Mouse (Mus musculus): ENCODE results near the gene Olfr1246. TPM values are rescaled to one million over a fixed set of nuclear protein-coding genes. Genes with fewer than 3 reads are reported as not detected.
"Not testable (repeated sequence)": the region's sequence is repeated elsewhere in the genome, so short reads cannot be mapped to it uniquely, and the experiment has no call there.

Olfr1246 gene
- total RNA-seq (2022) = not detected

DNA sequence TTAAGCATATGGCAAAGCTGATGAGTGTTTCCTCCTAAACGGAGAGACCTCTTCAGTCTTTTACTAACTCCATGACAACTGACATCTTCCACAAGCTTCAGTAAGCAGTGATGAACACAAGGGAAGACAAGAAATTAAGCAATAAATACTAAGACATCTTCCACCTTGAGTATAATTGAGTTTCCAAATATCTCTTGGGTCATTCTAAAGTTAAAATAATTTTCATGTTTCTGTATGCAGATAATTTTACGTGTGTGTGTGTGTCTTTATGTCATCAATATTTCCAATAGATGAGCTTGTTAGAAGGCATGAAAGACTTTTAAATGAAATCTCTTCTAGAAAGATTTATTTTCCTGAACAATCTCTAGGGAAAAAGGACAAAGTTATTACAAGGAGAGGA is at the start of gene Olfr1246:
TSS of gene Olfr1246 (minus strand) at position 101 of the 400 bp plus-strand sequence.
- DNase-seq (ENCODE audit: low spot score in 2 of 2) = no peak

DNA sequence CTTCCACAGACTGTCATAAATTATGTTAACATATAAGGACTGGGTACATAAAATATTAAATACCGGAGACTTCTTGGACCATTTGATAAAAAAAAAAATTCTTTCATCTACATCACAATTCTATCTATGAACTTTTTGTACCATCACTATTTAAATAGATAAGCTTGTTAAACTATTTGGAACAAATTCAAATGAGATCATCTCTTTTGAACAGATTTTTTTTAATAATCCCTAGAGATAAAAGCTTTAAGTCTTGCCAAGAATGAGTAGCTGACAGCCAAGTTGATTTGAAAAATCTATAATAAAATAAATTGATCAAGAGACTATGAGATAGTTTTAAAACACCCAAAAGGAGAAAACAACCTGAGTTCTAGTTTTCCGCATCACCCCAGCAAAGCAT is 41.9 kb upstream of the Olfr1246 start, which contains the start of gene Olfr1249:
TSS of gene Olfr1249 (minus strand) at position 101 of the 400 bp plus-strand sequence.
- DNase-seq (ENCODE audit: low spot score in 2 of 2) = no peak

DNA sequence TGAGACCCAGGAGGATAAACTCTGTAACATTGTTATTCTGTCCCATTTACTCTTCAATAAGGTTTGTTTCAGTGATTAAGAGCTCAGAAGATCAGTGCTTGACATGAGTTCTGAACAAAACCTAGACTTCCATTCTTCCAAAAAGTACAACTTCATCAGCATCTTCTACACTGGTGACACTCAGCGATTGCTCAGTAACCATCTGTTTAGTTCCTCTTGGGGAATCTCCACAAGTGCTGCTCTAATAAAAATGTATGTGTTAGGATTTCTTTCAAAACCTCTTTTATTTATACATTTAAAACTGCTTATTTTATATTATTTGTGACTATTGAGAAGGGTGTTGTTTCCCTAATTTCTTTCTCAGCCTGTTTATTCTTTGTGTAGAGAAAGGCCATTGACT is 25.2 kb upstream of the Olfr1246 start, which contains the start of gene Olfr1248:
TSS of gene Olfr1248 (minus strand) at position 101 of the 400 bp plus-strand sequence.
- DNase-seq (ENCODE audit: low spot score in 2 of 2) = not testable (repeated sequence)

DNA sequence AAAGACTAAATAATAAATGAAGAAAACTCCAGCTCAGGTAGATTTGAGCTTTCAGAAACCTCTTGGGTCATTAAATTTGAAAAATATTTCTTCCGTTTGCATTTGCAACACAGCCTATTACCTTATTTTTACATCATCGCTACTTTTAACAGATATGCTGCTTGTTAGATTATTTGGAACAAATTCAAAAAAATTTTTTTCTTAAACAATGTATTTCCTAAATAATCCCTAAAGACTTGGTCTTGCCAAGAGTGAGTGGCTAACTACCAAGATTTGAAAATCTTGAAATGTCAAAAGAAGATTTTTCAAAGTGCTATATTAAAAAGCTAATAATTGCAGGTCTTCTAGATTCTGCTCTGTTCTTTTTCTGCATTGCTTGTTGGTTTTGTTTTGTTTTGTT is 21.1 kb upstream of the Olfr1246 start, which contains the start of gene Olfr1247:
TSS of gene Olfr1247 (minus strand) at position 101 of the 400 bp plus-strand sequence.
- DNase-seq (ENCODE audit: low spot score in 2 of 2) = no peak

DNA sequence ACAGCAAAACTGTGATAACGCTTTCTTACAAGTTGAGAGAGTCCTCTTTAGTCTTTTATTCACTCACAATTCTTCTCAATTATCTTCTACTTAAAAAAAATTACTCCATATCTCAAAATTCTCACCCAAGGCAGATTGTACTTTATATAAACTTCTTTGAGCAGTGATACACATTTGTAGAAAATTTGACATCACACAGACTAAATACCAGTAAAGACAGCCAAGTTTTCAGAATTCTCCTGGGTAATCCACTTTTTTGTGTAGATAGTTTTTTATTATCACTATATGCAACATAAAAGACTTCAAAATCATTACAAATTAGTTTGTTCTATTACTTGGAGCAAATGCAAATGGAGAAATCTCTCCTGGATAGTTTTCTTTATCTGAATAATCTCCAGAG is 14.6 kb downstream of the Olfr1246 start, which contains the start of gene Olfr1245:
TSS of gene Olfr1245 (minus strand) at position 101 of the 400 bp plus-strand sequence.
- no peak for DNase-seq (ENCODE audit: low spot score in 2 of 2)

DNA sequence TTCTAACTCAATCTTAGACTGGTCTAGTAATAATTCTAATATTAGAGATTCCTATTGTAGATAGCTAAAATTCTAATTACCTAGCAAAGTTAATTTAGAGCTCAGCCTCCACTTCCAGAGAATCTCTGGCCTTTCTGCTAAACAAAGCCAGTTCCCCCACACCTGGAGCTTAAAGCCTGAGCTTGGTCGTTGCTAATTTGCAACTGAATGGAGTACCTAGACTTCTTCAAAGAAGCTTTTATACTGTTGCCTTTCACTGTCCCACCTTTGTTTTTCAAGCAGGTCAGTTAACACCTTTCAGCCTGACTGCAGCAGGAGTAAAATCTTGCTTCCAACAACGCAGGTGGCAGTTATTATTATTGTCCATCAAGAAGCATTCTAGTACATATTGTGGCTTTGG is 30.3 kb downstream of the Olfr1246 start:
- not testable (repeated sequence) for DNase-seq (ENCODE audit: low spot score in 2 of 2)

DNA sequence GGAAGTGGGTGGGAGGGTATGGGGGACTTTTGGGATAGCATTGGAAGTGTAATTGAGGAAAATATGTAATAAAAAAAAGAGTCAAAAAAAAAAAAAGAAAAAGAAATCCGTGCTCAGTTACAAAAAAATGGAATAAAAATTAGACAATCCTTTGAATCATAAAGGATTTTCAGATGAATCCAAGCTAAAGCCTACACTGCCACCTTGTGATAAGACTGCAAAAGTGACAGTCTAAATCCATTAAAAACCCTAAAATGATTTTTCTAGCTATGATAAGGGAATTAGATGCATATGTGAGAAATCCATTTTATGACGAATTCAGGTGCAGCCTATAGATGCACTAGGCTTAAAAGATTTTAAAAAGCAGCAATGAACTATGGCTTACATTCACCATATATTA is 48.4 kb downstream of the Olfr1246 start:
- no peak for DNase-seq (ENCODE audit: low spot score in 2 of 2)

DNA sequence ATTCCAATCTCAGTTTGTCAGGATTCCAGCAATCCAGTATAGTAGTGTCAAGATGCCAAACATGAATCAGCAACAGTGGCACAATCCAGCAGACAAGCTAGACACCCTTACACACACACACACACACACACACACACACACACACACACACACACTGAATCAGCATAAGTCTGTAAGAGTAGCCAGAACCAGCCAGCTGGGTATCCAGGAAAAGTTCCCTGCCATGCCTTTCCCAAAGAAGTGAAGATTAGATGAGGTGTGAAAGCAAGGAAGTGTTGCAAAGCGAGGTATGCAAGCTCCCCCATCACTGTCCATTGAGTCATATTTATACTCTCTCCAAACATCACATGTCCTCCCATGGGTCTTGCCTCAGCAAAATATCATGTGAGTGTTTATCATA is 53.0 kb downstream of the Olfr1246 start:
- DNase-seq (ENCODE audit: low spot score in 2 of 2) = no peak

Other genes starting within 250 kb of the Olfr1246 start
- not detected for gene Olfr1234, start 228.3 kb downstream of the Olfr1246 start, total RNA-seq (2022)
- not detected for gene Olfr1238, start 183.5 kb downstream of the Olfr1246 start, total RNA-seq (2022)
- gene Olfr1239, start 172.8 kb downstream of the Olfr1246 start, total RNA-seq (2022) = not detected
- gene Olfr1240, start 150.2 kb downstream of the Olfr1246 start, total RNA-seq (2022) = not detected
- not detected for gene Olfr1241, start 106.0 kb downstream of the Olfr1246 start, total RNA-seq (2022)
- not detected for gene Olfr1242, start 94.8 kb downstream of the Olfr1246 start, total RNA-seq (2022)
- gene Olfr1243, start 61.7 kb downstream of the Olfr1246 start, total RNA-seq (2022) = not detected
- gene Olfr1245, start 14.7 kb downstream of the Olfr1246 start, total RNA-seq (2022) = not detected
- gene Olfr1247, start 21.0 kb upstream of the Olfr1246 start, total RNA-seq (2022) = under 1 TPM in 1 of 4 experiments, not detected in 3; 0.10 TPM
- not detected for gene Olfr1248, start 25.1 kb upstream of the Olfr1246 start, total RNA-seq (2022)
- gene Olfr1249, start 41.8 kb upstream of the Olfr1246 start, total RNA-seq (2022) = not detected
- gene Olfr1250, start 68.3 kb upstream of the Olfr1246 start, total RNA-seq (2022) = not detected
- not detected for gene Olfr1251, start 78.8 kb upstream of the Olfr1246 start, total RNA-seq (2022)
- not detected for gene Olfr1252, start 131.9 kb upstream of the Olfr1246 start, total RNA-seq (2022)
- gene Olfr1253, start 163.9 kb upstream of the Olfr1246 start, total RNA-seq (2022) = not detected
- not detected for gene Olfr1254, start 200.5 kb upstream of the Olfr1246 start, total RNA-seq (2022)
- not detected for gene Olfr1255, start 218.9 kb upstream of the Olfr1246 start, total RNA-seq (2022)
- not detected for gene Olfr1256, start 248.4 kb upstream of the Olfr1246 start, total RNA-seq (2022)

All from gastrocnemius, adult 8-10 months (tissue).